Comparison of ENCODE assay signal across 10 mouse cellular contexts in the genomic region with DNA sequence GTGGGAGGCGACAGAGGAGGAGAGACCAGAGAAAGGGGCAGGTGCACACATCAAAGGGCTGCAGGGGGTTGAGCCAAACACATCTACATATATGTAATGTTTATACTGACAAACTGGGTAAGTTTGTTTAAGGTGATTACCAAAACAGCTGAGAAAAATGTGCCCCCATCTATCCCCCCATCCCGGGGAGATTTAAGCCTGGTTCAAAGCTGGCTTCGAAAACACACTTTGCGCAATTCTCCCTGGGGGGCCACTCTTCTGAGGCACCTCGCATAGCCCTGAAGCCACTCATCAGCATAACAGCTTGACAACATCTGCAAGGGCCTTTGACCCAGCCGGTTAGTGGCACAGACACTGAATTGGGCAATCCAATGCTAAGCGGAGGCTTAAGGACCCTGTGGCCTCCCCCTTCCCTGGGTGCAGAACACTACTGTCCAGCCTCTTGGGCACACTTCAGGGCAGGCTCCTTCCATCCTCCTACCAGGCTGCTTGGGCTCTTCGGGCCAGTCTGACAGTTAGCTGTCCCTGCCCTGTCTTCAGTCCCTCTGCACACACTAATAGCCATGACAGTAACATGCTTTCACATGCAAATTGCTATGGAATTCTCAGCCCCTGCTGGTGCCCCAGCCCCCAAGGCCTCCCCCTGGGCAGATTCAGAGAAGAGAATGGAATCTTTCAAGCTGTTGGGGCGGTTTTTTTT. TPM values are rescaled to one million over a fixed set of nuclear protein-coding genes. Genes with fewer than 3 reads are reported as not detected.
A peak's percentile ranks its signal among the peaks of the same experiment; 100 is the strongest.
DNase-seq lines count a peak whose midpoint lies in the region; ATAC-seq and TF ChIP-seq lines count a peak whose summit lies in the region.
"Had no signal": no experiment of that assay in that cellular context is flagged by ENCODE, and none has a peak within 500 bp of the region (broad histone marks: within the 10 kb centered on the region; RNA-seq: fewer than 3 reads in every experiment).

No protein-coding gene starts in this region.

- H3K36me3 ChIP-seq in midbrain, embryonic 10.5 days, result peaks cover 35% of the 10 kb centered on the region
- H3K36me3 ChIP-seq in midbrain, postnatal 0 days (ENCODE audit: insufficient read depth, low read length), result 0 out of 2 replicates have a peak, but pooled peaks cover 3% of the 10 kb centered on the region
- H3K36me3 ChIP-seq in forebrain, embryonic 15.5 days, result 0 out of 2 replicates have a peak, but pooled peaks cover 3% of the 10 kb centered on the region
- H3K36me3 ChIP-seq in midbrain, embryonic 13.5 days, result peaks cover 6% of the 10 kb centered on the region

- H3K9ac ChIP-seq in midbrain, postnatal 0 days (replicated peaks; ENCODE audit: low read length, poor library complexity, severe bottlenecking), result no peak overlapping the region
- no peak overlapping the region for H3K9ac ChIP-seq in forebrain, embryonic 15.5 days (replicated peaks)
- no peak overlapping the region for H3K9ac ChIP-seq in midbrain, embryonic 13.5 days (replicated peaks)
- H3K9ac ChIP-seq: limb, embryonic 15.5 days had no signal

- ATAC-seq in midbrain, postnatal 0 days (ENCODE audit: low FRiP score), result no peak
- ATAC-seq in forebrain, embryonic 15.5 days (replicated peaks), result peak; percentile 20; the same call in 1 of the 2 replicates
- peak; percentile 77 for ATAC-seq in midbrain, embryonic 13.5 days
- no peak for ATAC-seq in activated CD4-positive, CD25-positive, alpha-beta regulatory T cell, adult 4 months

- H3K4me3 ChIP-seq in midbrain, embryonic 10.5 days, result peak overlapping the region; percentile 16; the same call in 1 of the 2 replicates
- H3K4me3 ChIP-seq in midbrain, postnatal 0 days (ENCODE audit: low read depth, low read length), result no peak overlapping the region
- no peak overlapping the region for H3K4me3 ChIP-seq in forebrain, embryonic 15.5 days
- no peak overlapping the region for H3K4me3 ChIP-seq in midbrain, embryonic 13.5 days (replicated peaks)
- H3K4me3 ChIP-seq: limb, embryonic 15.5 days; myocyte had no signal

- H3K9me3 ChIP-seq in midbrain, embryonic 10.5 days (replicated peaks), result no peaks in the 10 kb centered on the region
- no peaks in the 10 kb centered on the region for H3K9me3 ChIP-seq in midbrain, postnatal 0 days (ENCODE audit: low read length)
- H3K9me3 ChIP-seq in forebrain, embryonic 15.5 days, result no peaks in the 10 kb centered on the region
- H3K9me3 ChIP-seq in midbrain, embryonic 13.5 days, result no peaks in the 10 kb centered on the region
- H3K9me3 ChIP-seq: limb, embryonic 15.5 days had no signal

- H3K4me1 ChIP-seq in midbrain, embryonic 10.5 days, result peaks cover 63% of the 10 kb centered on the region
- no peaks in the 10 kb centered on the region for H3K4me1 ChIP-seq in midbrain, postnatal 0 days (ENCODE audit: insufficient read depth, low read length)
- H3K4me1 ChIP-seq in forebrain, embryonic 15.5 days, result peaks cover 56% of the 10 kb centered on the region
- H3K4me1 ChIP-seq in midbrain, embryonic 13.5 days (replicated peaks), result peaks cover 40% of the 10 kb centered on the region

- TF ChIP-seq CTCF in midbrain, postnatal 0 days (IDR thresholded peaks at IDR 0.05), result no peak

- DNase-seq in midbrain, embryonic 10.5 days (ENCODE audit: low spot score), result peak; percentile 59
- DNase-seq in midbrain, postnatal 0 days (ENCODE audit: low spot score), result no peak
- DNase-seq in cerebellum, adult 9-10 months, result no peak
- no peak for DNase-seq in right cerebral cortex, postnatal 25 days
- DNase-seq: kidney, postnatal 10 days had no signal

- peaks cover 99% of the 10 kb centered on the region for H3K27me3 ChIP-seq in midbrain, embryonic 10.5 days (ENCODE audit: low read depth, poor library complexity, severe bottlenecking)
- no peaks in the 10 kb centered on the region; the same call in 1 of the 2 replicates for H3K27me3 ChIP-seq in midbrain, postnatal 0 days (ENCODE audit: insufficient read depth, low read length)
- no peaks in the 10 kb centered on the region for H3K27me3 ChIP-seq in forebrain, embryonic 15.5 days
- peaks cover 15% of the 10 kb centered on the region; the same call in 1 of the 2 replicates for H3K27me3 ChIP-seq in midbrain, embryonic 13.5 days

- 18% methylated on average over 9 of the region's 9 CpGs for WGBS in midbrain, embryonic 10.5 days
- WGBS in midbrain, postnatal 0 days, result 22% methylated on average over 9 of the region's 9 CpGs
- WGBS in forebrain, embryonic 15.5 days, result 26% methylated on average over 9 of the region's 9 CpGs
- WGBS in midbrain, embryonic 13.5 days, result 22% methylated on average over 9 of the region's 9 CpGs

- no peak overlapping the region for H3K4me2 ChIP-seq in midbrain, postnatal 0 days (ENCODE audit: low read depth, low read length, poor library complexity, severe bottlenecking)
- no peak overlapping the region for H3K4me2 ChIP-seq in forebrain, embryonic 15.5 days (replicated peaks)
- no peak overlapping the region for H3K4me2 ChIP-seq in midbrain, embryonic 13.5 days (replicated peaks)
- H3K4me2 ChIP-seq: limb, embryonic 15.5 days had no signal

- H3K27ac ChIP-seq in midbrain, embryonic 10.5 days (replicated peaks), result peak overlapping the region; percentile 64
- no peak overlapping the region for H3K27ac ChIP-seq in midbrain, postnatal 0 days (ENCODE audit: low read depth, low read length)
- H3K27ac ChIP-seq in forebrain, embryonic 15.5 days (replicated peaks), result peak overlapping the region; percentile 64
- H3K27ac ChIP-seq in midbrain, embryonic 13.5 days, result peak overlapping the region; percentile 63
- H3K27ac ChIP-seq: limb, embryonic 15.5 days had no signal

RNA-seq across cellular contexts. Expression of gene Efnb1, which starts 16.8 kb away (rescaled TPM):
- 49.3 and 50.6 TPM in 2 replicates for polyA plus RNA-seq in midbrain, embryonic 10.5 days (2016; fragmentation: Nextera tagmentation; extraction: Ambion mirVana)
- 18.0 and 22.4 TPM in 2 replicates for total RNA-seq in midbrain, postnatal 0 days (2014; rRNA removed)
- polyA plus RNA-seq in midbrain, postnatal 0 days (2015; fragmentation: Nextera tagmentation; extraction: Ambion mirVana), result 12.0 and 13.6 TPM in 2 replicates
- polyA plus RNA-seq in forebrain, embryonic 15.5 days (2015; fragmentation: Nextera tagmentation; extraction: Ambion mirVana), result 74.8 and 86.5 TPM in 2 replicates
- polyA plus RNA-seq in midbrain, embryonic 13.5 days (2015; fragmentation: Nextera tagmentation; extraction: Ambion mirVana), result 24.1 and 36.5 TPM in 2 replicates
- under 1 TPM; 0.32 to 0.37 TPM for polyA plus RNA-seq in activated CD4-positive, CD25-positive, alpha-beta regulatory T cell, adult 4 months (2017; shearing (Covaris generic))

Comparison
In these comparisons a context has a peak if more than half of its experiments do, and no peak if none do; other contexts are left out.
1. ATAC-seq: peak in forebrain, embryonic 15.5 days (single experiment) and midbrain, embryonic 13.5 days (single experiment); none in midbrain, postnatal 0 days (single experiment) and activated CD4-positive, CD25-positive, alpha-beta regulatory T cell, adult 4 months (single experiment).